Mouse (Mus musculus) right cerebral cortex, postnatal 14 days (tissue): Measurements from ENCODE around the gene Trappc10.
A peak's percentile ranks its signal among the peaks of the same experiment; 100 is the strongest.
"Not testable (repeated sequence)": the region's sequence is repeated elsewhere in the genome, so short reads cannot be mapped to it uniquely, and the experiment has no call there.

Source experiments
- DNase-seq: peaks from one replicate; pipeline ENCODE4 v3.0.0; 2022

The Trappc10 gene

DNA sequence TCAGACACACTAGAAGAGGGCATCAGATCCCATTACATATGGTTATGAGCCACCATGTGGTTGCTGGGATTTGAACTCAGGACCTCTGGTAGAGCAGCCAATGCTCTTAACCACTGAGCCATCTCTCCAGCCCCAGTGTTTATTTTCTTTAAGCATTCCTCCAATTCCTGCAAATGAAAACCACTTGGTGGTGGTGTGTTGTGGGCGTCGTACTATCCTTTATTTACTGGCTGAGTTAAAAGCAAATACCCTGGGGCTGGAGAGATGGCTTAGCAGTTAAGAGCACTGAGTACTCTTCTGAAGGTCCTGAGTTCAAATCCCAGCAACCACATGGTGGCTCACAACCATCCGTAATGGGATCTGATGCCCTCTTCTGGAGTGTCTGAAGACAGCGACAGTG lies 58.4 kb downstream of the Trappc10 start:
- not testable (repeated sequence) for DNase-seq

DNA sequence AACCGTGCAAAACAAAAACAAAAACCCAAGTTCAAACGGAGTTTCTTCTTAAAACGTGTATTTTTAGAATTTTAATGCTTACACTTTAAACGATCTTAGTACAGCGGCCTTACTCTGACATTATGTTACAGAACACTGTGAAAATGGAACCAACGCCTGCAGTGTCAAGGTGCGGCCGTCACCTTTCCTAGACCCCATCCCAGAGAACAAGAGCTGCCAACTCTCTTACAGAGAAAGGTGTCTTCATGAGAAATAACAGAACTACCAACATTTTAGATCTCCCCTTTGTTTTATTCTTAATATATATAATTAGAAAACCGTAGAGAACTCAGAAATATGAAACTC lies 59.1 kb downstream of the Trappc10 start:
- DNase-seq: no peak

DNA sequence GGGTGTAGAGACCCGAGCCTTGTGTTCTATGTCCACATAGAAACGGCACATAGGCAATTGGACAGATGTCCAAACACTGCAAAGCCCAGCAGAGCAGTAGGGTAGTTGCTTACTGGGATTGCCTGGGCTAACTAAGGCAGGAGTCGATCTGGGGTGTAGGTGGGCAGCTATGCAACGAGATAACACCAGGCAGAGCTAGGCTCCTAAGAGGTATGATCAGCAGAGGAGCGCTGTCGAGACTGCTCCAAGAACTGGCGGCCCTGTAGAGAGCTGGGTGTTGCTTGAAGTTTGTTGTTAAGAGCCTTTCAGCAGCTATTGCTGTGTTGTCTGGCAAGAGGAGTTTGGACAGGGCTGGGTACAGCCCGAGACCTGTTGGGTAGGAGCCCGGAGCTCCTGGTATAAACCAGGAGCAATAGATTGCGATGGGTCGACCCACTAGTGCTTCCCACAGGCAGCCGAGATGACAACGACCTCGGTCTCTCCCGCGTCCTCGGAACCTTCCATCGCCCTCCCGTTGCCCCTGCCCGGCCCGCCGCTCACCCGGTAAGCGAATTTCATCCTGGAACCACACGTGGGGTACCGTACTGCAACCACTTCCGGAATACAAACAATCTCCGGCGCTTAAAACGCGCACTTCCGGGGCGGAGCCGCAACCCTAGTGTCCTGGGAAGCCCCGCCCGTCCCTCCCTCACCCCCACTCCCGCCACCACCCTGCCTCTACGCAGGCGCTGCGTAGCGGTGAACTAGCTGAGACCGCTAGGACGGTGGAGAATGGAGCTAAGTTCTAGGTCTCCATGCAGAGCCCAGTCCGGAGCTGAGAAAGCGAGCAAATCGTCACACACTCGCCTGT lies 59.7 kb downstream of the Trappc10 start, which contains the start of gene Pwp2:
Gene Pwp2 (minus strand): TSS at position 619 of the 850 bp plus-strand sequence.
- DNase-seq: peak; percentile 85

DNA sequence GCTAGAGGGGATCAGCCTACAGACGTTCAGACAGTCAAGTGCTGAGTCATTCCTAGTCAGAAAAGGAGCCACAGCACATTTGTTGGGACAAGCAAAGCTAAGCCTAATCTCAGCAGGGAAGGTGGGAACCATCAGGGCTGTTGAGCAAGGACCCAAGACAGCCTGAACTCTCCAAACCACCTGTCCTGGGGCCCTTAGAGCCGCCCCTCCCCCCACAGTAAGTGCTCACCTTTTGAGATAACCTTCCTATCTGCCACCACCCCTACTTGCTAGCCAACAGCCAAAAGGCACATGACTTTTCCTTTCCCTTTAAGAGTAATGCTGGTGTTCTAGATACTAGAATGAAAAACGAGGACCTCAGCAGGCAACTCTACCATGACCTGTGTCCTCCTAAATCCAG lies 60.9 kb downstream of the Trappc10 start:
- no peak for DNase-seq

DNA sequence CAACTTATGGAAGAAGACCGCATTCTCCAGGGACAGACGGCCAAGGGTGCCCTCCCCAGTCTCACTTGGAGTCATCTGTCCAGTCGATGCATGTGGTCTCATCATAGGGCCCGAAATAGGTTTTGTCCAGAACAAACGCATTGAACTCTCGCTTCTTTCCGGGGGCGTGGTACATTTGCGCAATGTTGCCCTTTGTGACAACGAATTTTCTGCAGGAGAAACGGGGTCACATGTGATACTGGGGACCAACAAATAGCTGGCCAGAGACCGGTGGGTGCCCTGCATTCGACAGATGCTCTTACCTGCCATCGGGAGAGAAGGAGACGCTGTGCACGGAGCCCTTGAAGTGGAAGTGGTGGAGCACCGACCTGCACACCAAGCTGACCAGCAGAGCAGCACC lies 62.1 kb downstream of the Trappc10 start:
- DNase-seq: no peak

DNA sequence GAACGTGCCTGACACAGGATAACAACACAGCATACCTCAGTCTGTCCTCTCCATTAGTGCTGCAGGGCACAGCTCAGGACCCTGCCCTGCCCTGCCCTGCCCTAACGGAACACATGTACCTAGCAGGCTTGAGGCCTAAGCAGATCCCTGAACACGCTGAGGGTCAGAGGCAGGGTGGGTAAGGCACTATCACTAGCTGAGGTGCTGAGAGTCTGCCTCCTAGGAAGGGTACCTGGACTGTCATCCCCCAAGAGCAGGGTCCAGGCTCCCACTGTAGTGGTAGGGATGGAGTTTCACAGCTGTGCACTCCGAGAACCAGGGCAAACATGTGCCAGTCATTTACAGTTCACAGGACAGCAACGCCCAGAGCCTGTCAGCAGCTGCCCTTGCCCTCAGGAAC lies 70.0 kb downstream of the Trappc10 start:
- DNase-seq: no peak

DNA sequence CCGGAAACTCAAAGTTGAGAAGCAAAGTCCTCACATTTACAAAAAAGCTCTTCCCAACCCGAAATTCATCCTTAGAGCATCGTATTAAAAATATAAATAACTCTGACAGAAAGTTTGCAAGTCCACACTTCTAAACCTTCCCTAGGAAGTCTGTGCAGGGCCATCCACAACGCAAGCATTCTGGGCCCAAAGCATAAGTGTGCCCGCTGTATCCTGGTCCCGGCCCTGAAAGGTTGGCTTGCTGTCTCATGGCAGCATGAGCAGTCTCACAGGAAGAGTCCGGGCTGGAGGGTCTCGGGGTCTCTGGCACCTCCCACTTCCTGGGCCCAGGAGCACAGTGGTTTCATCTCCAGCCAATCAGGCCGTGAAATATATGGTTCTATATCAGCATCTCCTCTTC lies 72.9 kb downstream of the Trappc10 start:
- no peak for DNase-seq

DNA sequence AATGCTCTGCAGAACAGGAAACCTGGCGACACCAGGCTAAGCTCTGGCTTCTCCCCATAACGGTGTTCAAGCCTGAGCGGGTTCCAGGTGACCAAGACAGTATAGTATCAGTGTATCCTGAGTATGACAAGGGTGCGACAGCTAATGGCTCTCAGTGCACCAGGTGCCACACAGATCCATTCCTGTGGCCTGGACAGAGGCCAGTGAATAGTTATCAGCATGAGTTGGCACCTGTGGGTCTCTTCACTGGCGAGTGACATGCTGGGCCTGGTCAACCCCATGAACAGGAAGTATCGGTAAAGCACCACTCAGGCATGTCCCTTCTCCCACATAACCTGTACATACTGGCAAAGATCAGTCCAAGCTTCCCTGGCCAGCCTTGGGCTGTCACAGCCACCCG lies 73.4 kb downstream of the Trappc10 start:
- DNase-seq: no peak

DNA sequence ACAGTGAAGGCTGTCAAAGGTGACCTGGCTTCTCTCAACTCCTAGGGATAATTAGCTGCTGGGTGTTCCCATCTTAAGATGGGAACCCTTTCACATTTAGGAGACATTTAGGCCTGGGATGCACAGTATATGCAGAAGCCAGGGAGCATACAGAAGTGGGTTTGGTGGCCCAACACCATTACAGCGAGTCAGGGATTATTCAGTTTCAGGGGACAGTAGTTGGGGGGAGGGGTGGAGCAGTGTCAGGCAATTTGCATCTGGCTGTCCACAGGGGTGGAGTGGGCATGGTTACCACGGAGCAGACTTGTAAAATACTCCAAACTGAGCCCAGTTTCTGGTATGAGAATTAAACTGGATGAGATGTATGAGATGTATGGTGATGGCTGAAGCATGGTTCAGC lies 74.0 kb downstream of the Trappc10 start:
- DNase-seq: no peak

DNA sequence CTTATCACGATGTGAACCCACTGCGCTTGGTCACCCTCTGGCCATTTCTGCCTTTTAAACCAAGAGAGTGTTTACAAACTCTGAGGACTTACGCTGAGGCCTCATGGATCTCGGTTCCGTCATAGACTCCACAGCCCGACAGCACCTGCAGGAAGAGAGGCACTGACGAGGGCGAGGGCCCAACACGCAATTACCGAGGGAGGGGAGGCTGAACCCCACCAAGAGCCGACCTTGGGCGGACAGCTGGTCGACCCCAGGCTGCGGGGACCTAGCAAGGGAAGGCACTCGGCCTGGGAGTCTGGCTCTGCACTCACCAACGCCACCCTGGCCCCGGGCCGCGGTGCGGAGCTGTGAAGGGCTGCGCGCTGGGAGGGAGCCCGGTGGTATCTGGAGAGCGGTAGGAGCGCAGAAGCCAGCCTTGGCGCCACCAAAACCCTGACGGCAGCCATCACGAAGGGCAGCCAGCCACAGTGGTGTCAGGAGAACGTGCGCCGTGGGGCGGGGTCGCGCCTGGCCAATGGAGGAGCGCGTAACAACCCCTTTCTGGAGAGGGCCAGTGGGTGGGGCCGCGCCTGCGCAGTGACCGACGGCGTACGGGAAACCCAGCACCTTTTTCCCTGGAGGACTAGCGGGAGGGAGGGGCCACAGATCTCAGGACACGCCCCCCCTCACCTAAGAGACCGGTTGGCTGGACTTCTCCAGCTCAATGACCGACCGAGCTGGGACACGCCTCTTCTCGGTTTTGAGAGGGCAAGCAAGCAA lies 75.0 kb downstream of the Trappc10 start, which contains the start of gene D10Jhu81e:
Gene D10Jhu81e (minus strand): TSS at position 502 of the 762 bp plus-strand sequence.
- peak; percentile 100 for DNase-seq

DNA sequence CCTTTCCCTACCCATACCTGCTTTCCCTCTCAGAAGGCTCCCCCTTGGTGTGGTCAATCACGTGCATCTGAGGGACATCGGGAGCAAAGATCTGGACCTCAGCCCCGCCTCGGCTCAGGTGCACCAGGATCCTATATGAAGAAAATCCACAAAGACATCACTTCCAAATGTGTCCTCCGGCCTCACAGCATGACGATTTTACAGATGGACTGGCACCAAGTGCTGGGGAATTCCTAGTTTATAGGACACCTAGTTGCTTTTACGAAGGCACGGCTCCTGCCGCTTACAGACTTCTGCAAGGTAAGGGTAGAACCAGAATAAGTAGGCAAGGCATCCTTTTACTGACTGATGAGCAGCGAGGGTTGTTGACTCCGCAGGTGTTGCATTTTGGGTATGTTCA lies 75.6 kb downstream of the Trappc10 start:
- no peak for DNase-seq

DNA sequence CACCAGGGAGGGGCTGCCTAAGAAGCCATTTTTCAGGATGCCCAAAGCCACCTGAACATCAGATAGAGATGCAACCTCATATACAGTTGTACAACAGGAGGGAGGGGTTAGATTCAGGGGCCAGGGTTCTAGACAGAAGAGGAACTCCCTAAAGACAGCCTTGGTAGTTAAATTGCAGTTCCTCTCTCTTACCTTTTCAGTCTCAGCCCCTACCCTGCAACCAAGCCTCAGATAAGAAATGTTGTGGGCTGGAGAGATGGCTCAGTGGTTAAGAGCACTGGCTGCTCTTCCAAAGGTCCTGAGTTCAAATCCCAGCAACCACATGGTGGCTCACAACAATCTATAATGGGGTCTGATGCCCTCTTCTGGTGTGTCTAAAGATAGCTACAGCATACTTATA lies 76.7 kb downstream of the Trappc10 start:
- no peak for DNase-seq

DNA sequence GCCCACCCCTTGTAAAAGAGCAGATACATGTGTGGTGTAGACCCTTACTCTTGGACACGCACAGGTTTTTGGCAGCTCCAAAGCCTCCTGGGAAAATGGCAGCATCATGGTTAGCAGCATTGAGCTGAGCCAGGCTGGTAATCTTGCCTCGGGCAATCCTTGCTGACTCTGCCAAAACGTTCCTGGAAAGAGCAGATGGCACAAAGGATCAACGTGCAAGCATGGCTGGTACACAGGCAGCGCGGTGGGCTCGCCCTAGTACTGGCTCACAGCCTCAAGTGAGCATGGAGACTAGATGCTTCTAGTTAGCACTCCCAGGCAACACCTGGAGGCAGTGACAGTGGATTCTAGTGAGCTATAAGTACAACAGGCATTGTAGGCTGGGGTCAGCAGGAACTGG lies 77.1 kb downstream of the Trappc10 start:
- DNase-seq: no peak

DNA sequence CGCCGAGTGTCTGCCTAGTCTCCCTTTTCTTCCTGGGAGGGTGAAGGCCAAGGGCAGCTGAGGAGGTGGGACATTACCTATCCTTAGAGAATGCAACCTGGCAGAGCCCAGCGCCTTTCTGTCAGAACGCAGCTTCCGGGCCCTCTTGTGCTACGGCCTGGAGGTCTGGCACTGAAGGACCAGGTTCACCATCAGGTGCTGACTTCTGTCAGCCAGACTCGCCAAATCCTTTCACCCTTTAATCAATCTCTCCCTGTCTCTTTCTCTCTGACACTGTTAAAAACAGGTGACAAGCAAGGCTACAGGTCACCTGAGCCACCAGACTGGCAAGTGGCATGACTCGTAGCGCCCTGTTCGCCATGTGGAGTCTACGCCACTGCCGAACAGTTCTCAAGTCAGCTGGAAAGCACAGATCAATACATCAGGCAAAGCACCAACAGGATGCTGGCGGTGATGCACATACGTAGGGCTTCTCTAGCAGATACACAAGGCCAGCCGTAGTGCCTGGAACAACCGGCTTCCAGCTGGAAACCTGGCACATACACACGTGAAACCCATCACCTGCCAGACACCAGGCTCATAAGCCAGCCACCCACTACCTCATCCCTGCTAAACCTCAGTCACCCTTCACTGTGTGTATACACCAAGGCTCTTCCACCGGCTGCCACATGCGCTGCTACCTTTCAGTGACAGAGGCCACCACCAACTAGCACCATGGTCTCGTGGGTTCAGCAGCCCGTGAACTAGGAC lies 79.0 kb downstream of the Trappc10 start:
- DNase-seq: no peak

DNA sequence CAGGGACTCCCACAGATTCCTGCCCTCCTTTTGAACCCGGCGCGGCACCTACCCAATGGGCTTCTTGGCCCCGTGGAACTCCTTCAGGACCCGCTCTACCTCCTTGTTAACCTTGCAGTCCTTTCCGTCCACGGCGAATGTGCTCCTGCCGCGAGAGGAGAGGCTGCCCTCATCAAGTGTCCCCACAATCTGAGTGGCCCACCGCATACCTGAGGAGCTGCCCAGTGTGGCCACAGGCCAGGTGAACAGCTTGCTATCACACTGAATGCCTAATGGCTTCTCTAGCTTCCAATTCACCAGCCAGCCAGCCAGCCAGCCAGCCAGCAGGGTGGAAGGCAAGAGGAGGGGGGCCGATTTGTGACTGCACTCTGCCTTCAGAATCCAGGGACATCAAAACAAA lies 79.7 kb downstream of the Trappc10 start:
- DNase-seq: no peak

DNA sequence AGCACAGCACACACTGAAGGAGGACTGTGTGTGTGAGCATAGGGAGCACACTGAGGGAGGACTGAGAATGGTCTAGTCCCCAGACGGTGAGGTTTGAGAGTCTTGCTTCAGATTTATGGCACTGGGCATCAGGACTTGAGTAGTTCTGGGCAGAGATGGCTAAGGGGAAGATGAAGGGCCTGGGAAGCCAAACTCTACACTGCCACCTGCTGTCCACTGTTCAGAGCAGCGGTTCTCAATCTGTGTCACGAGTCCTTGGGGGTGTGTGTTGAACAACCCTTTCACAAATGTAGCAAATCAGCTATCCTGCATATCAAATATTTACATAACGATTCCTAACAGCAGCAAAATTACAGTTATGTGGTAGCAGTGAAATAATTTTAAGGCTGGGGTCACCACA lies 80.5 kb downstream of the Trappc10 start:
- DNase-seq: peak; percentile 64

DNA sequence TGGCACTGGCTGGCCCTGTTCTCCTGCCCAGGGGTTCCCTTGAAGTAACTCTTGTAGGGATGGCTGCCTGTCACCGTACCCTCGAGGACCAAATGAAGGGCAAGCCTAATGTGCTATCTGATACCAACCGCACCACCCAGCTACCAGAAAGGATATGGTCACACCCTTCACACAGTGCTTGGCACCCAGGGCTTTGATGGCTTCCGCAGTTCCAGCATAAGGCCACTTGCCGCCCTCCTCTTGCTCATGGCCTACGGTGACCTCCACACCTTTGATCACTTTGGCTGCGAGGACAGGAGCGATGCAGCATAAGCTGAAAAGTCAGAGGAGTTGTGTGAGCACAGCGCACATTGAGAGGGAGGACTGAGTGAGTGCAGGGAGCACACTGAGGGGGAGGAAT lies 81.2 kb downstream of the Trappc10 start:
- DNase-seq: no peak

DNA sequence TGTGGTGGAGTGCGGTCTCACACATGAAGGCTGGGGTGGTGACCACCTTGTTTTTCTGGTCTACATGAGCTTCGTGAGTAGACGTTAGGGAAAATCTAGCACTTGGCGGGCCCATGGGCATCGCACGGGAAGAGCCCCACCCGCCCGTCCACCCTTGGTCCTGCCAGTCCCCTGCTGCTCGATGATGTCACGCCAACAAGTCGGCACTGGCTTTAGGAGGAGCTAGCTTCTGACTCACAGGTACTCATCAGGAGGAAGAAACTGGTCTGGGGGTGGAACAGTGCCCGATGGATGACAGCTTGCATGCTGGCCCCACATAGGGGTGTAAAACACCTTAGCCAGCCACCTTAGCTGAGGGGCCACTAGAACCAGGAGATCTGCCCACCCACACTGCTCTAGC lies 81.8 kb downstream of the Trappc10 start:
- DNase-seq: no peak

DNA sequence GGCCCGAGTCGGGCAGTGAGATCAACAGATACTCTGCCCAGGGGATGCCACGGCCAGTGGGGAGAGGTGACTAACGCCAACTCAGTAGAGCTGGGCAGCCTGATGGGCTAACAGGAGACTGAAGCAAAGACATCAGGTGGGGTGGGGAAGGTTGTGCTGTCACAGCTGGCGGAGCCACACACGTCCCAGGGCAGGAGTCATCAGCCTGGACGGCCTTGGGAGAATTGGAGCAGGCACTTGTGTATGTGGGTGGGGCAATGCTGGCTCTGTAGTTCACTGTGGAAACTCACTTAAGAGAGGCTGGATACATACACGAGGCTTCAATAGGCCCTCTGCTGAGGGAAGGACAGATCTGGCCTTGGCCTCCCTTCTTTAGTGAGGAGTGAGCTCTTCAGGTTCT lies 83.3 kb downstream of the Trappc10 start:
- no peak for DNase-seq

DNA sequence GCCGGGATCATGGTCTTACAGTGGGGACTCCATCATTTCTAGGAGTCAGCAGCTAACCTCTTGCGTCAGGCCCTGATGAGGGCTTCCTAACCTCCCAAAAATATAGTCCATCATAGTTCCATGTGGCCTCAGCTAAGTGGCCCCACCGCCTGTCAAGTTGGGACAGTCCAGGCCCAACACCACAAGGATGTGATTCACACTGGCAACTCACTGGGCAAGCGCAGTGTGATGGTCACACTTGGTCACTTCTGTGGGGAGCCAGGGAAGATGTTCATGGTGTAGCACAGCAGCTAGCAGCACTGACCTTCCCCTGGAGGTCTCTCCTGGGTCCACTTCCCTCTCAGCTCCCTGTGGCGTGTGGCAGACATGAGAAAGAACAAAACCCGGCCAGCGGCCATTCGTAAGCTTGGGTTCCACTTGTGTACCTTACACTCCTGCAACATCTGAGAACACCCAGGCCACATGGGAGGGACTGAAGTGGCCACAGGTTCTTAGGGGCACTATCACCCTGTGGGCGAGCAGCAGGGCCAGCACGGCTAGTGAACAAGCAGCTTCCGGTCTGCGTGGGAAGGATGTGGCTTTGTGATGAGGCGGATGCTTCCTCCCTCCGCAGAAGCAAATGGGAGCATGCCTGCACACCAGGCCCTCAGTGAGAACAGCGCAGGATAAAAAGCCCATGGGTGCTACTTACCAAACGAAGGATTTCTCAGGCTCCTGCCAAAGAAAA lies 83.9 kb downstream of the Trappc10 start:
- DNase-seq: no peak

DNA sequence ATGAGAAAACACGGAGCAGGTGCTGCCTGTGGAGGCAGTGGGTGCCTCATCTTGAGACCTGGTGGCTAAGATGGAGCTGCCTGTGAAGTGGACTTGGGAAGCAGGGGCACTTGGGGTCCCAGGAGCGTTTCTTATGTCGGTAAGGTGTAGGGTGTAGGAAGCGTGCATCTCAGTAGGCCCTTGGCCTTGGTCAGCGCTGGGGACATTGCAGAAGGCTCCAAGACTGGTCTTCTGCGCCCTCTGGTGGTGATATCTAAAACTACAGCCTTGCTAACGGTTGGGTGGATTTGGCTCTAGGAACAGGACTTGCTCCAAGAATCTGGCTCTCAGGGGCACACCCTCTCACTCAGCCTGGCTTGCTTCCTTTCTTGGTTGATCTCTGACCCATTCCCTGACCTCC lies 84.5 kb downstream of the Trappc10 start:
- peak; percentile 82 for DNase-seq

DNA sequence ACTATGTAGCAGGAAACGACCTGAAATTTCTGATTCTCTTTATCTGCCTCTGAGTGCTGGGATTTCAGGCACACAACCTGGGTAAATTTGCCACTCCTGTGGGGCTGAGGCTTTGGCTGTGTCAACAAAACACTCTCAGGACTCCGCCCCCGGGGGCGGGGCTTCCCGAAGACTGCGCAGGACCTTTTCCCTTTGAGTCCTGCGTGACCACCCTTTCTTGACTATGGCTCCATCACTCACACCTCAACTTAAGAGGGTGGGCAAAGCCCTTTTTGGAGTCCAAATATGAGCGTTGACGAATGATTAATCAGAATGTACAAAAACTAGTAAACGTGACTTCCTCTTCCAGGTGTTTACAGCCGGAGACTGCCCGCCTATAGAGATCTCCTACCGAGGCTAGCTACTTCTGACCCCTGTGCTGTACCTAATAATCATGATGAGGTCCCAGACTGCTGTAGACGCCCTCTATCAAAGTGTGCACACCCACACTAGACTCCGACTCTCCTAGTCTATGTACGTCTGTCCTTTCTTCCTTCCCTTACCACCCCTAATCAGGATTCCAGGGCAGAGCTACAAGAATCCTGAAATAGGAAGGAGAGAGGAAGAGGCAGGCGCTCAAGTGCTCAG lies 85.1 kb downstream of the Trappc10 start:
- no peak for DNase-seq
